Mouse (Mus musculus): ENCODE results near the gene Hdac10.

GRCm38 (mm10) chr15:89127364-89127940 is 1.0 kb downstream of the Hdac10 start:
- TF ChIP-seq CTCF (IDR thresholded peaks at IDR 0.05; ENCODE audit: insufficient read depth, low read depth, low read length) (no peak), POLR2A (IDR thresholded peaks at IDR 0.05; ENCODE audit: insufficient read depth, low read depth, low read length) (no peak)
